Mouse (Mus musculus) forebrain, embryonic 12.5 days (tissue): ENCODE measurements around the gene Iffo2. TPM values are rescaled to one million over a fixed set of nuclear protein-coding genes. Genes with fewer than 3 reads are reported as not detected.

ENCODE experiments used
- ATAC-seq: fragments of 200-750 bp; cut with Nextera tagmentation; 2 replicates; pipeline ENCODE4 v1.8.0; 2017; ENCODE audit warnings: moderate TSS enrichment; ENCODE audit not compliant: low FRiP score
- H3K27ac ChIP-seq: fragments of 300-500 bp; sonication (generic); 2 replicates; pipeline ENCODE4 v1.5.1; 2016; ENCODE audit warnings: mild to moderate bottlenecking
- H3K27me3 ChIP-seq: fragments of 300-500 bp; sonication (generic); 2 replicates; pipeline ENCODE4 v1.6.1; 2016; ENCODE audit warnings: mild to moderate bottlenecking
- H3K36me3 ChIP-seq: fragments of 300-500 bp; sonication (generic); replicated peaks from 2 replicates; pipeline ENCODE4 v1.6.1; 2016; ENCODE audit warnings: mild to moderate bottlenecking
- H3K4me1 ChIP-seq: fragments of 300-500 bp; sonication (generic); 2 replicates; pipeline ENCODE4 v1.6.1; 2016
- H3K4me2 ChIP-seq: fragments of 300-500 bp; sonication (generic); 2 replicates; pipeline ENCODE4 v1.6.1; 2016; ENCODE audit warnings: mild to moderate bottlenecking, moderate library complexity
- H3K4me3 ChIP-seq: fragments of 300-500 bp; sonication (generic); replicated peaks from 2 replicates; pipeline ENCODE4 v1.5.1; 2016; ENCODE audit warnings: mild to moderate bottlenecking
- H3K9ac ChIP-seq: fragments of 300-500 bp; sonication (generic); 2 replicates; pipeline ENCODE4 v1.6.1; 2016; ENCODE audit warnings: mild to moderate bottlenecking
- H3K9me3 ChIP-seq: fragments of 300-500 bp; sonication (generic); 2 replicates; pipeline ENCODE4 v1.6.1; 2016
- WGBS: fragments of 180-500 bp; shearing (Covaris S2); methylation state at CpG from one replicate; pipeline ENCODE4 v1.1.7; 2016; 5-methylcytosine and 5-hydroxymethylcytosine counted together
- microRNA-seq: library from miRNA; unstranded; fragments of <30 nt; microRNA quantifications from one replicate; pipeline ENCODE4, GENCODE M21; 2017
- polyA plus RNA-seq: library from polyadenylated mRNA; unstranded; fragments of >200 nt; fragmentation: Nextera tagmentation; extraction: Ambion mirVana; gene quantifications from 2 replicates; pipeline ENCODE4 v1.2.1, GENCODE M21; 2016

Gene Iffo2
- polyA plus RNA-seq, 1 experiment from 2014 or later, result 4.5 TPM

DNA sequence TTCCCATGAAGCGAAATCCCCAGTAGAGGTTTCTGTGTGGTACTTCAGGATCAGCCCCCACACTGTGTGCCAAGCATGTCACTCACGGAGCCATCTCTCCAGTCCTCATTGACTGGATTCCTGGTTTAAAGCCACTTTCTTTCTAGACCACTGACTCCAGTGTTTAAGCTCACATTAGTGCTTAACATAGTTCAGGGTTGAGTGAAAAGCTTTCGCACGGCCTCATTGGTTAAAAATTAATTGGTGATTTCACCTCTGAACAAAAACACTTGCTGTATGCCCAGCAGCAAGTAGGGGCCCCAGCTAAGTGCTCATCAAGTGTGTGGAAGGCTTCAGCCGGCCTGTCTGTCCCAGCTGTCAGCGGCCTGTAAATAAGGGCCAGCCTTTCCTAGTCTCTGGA is 137.3 kb downstream of the Iffo2 start:
- Histone ChIP-seq H3K4me3 (no peak overlapping the region), H3K4me1 (peaks cover 7% of the 10 kb centered on the region; the same call in 1 of the 2 replicates), H3K9me3 (no peaks in the 10 kb centered on the region), H3K27ac (no peak overlapping the region), H3K27me3 (peaks cover 41% of the 10 kb centered on the region), H3K9ac (no peak overlapping the region), H3K4me2 (no peak overlapping the region), H3K36me3 (no peaks in the 10 kb centered on the region)
- no peak; the same call in 1 of the 2 replicates for ATAC-seq
- 31% methylated on average over 6 of the region's 6 CpGs for WGBS

- H3K4me1 ChIP-seq, result peaks cover 7% of the 10 kb centered on the region; the same call in 1 of the 2 replicates
- peaks cover 45% of the 10 kb centered on the region for H3K27me3 ChIP-seq
- H3K4me2 ChIP-seq, result no peak overlapping the region
- no peaks in the 10 kb centered on the region for H3K36me3 ChIP-seq
- H3K27ac ChIP-seq, result no peak overlapping the region
- H3K9me3 ChIP-seq, result no peaks in the 10 kb centered on the region
- H3K4me3 ChIP-seq, result no peak overlapping the region
- ATAC-seq, result peak; percentile 51; the same call in 1 of the 2 replicates
- 23% methylated on average over 6 of the region's 6 CpGs for WGBS
- no peak overlapping the region for H3K9ac ChIP-seq
These were observed 139.5 kb downstream of the Iffo2 start for GRCm38 (mm10) chr4:139669847-139670246.

Small RNA genes within 50 kb of the gene (microRNA-seq; reads per million reads assigned to microRNA genes)
- gene Gm25571 (not detected), gene Mir7020 (not detected)

Other genes starting within 250 kb of the Iffo2 start
- 11.6 and 12.5 TPM in 2 replicates for gene Pqlc2, start 219.8 kb upstream of the Iffo2 start, polyA plus RNA-seq
- 70.7 and 78.1 TPM in 2 replicates for gene Akr7a5, start 219.8 kb upstream of the Iffo2 start, polyA plus RNA-seq
- gene Mrto4, start 178.0 kb upstream of the Iffo2 start, polyA plus RNA-seq, result 113 and 126 TPM in 2 replicates
- 34.9 and 35.6 TPM in 2 replicates for gene Emc1, start 178.0 kb upstream of the Iffo2 start, polyA plus RNA-seq
- gene Ubr4, start 177.9 kb upstream of the Iffo2 start, polyA plus RNA-seq, result 76.0 and 81.5 TPM in 2 replicates
- not detected in 2 replicates for gene Gm21969, start 72.6 kb downstream of the Iffo2 start, polyA plus RNA-seq
- 19.0 and 19.3 TPM in 2 replicates for gene Aldh4a1, start 92.3 kb downstream of the Iffo2 start, polyA plus RNA-seq
- gene Tas1r2, start 123.0 kb downstream of the Iffo2 start, polyA plus RNA-seq, result not detected in 2 replicates